Mouse (Mus musculus) MN1 (cell line): ENCODE measurements around the gene Shank1.
A peak's percentile ranks its signal among the peaks of the same experiment; 100 is the strongest.

Experiments
- DNase-seq: peaks from one replicate; pipeline ENCODE4 v3.0.0-alpha.2; 2016; ENCODE audit warnings: low spot score

Gene Shank1

DNA sequence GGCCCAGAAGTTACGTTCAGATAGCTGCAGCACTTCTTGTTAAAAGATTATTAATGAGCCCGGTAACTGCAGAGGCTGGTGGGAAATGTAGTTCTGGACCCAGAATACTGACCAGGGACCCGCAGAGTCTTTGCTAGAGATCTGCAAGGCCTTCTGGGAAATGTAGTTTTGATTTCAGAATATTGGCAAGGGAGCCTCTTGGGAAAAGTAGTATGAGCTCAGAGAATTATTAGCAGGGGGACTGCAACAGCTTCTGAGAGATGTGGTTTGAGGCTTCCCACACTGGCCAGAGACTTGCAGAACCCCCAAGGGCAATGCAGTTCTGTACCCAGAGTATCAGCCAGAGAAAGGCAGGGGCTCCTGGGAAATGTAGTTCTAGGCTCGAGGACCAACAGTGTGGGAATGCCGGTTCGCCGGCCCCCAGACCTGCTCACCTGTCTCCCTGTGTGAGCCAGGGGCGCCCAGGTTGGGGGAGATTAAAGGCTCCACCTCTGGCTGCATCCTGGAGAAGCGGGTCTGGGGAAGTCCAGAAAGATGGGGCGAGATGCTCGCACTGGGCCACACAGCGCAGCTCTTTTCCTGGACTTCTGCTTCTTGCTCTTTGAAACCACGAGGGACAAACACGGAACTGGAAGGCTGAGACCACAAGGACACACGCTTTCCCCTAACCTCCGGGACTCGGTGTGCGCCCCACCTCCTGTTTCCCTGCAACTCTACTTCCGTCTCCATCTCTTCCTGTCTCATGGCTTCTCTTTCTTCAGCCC lies 64.0 kb downstream of the Shank1 start:
- peak; percentile 81 for DNase-seq

- no peak for DNase-seq
These were observed 64.7 kb downstream of the Shank1 start for GRCm38 (mm10) chr7:44374756-44375155.

DNA sequence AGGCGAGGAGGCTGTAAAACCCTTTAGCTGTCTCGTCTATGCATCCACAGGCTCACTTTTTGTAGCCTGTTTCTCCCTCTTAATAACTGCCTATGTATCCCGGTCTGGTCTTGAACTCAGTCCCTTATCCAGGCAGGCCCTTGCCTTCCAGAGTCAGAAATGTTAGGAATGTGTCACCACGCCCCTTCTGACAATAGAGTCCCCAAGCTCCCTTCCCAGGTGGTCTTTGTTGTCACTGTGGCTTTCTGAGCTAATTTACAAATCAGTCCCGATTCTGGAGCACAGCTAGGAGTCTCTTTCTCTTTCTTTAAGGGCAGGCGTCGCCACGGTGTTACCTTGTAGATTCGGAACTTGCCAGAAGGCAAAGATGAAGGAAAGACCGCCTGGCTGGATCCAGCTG lies 65.2 kb downstream of the Shank1 start:
- no peak for DNase-seq

- no peak for DNase-seq
These were observed 65.7 kb downstream of the Shank1 start for GRCm38 (mm10) chr7:44375793-44376192.

DNA sequence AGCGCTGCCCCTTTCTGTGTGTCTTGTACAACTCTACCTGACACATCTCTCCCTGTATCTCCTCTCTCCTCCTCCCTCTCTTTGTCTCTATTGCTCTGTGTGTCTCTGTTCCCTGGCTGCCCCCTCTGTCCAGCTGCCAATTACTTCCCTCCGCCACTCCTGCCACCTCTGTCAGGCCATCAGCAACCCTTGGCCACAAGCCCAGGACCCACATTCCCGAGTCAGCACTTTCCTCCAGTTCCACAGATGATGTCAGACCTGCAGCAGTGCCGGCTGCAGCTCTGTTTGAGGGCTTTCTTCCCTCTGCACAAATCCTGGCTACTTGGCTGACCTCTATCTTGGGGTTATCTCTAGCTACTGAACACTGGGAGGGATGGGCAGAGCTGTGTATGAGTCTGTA lies 68.2 kb downstream of the Shank1 start:
- peak; percentile 64 for DNase-seq

GRCm38 (mm10) chr7:44382541-44382940 lies 72.5 kb downstream of the Shank1 start:
- DNase-seq, result peak; percentile 67

DNA sequence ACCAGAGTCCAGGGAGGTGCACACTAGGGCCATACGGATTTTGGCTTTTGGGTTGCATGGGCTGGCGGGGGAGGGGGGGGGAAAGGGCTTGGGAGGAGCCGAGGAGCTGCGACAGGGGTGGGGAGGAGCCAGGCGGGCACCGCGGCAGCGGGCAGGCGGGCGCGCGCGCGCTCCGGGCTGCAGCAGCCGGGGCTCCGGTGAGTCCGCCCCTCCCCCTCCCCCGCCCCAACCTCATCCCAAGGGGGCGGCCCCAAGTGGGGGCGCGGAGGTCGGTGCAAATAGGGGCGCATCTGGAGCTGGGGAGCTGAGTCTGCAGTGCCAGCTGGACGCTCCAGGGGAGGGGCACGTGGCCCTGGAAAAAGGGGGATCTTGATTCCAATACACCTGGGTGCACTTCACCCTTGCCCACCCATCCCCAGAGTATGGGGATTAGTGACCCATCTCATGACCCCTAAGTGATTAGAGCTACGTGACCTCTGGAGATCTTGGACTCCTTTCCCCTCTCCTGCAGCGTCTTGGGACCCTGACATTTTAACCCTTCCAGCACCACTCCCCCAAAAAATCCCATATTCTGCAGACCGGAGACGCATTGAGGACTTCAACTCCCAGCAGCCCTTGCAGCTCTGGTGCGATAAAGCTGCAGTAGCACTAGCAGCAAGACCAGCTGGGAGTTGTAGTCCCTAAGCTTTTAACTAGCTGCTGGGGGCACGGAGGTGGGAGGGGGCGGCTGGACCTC lies 74.1 kb downstream of the Shank1 start, which contains the start of gene Syt3:
TSS of gene Syt3 (plus strand) at position 123 of the 736 bp plus-strand sequence.
- DNase-seq, result peak; percentile 74

DNA sequence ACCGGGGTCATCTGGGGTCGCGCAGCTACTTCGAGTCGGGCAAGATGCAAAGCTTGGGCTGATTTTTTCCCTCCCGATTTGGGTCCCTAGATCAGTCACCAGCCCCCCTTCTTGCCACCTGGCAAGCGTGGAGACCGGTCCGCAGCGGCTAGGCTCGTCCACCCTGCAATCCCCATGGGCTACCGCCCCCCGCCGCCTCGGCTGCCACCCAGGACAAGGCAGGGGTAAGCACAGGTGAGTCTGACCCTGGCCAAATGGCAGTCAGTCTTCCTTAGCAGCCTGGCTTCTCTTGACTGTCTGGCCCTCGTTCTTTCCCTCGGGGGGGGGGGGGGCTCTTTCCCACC lies 74.6 kb downstream of the Shank1 start:
- no peak for DNase-seq

GRCm38 (mm10) chr7:44385720-44386119 lies 75.7 kb downstream of the Shank1 start, which contains the start of gene 1700008O03Rik:
Gene 1700008O03Rik, minus strand, starts transcription at chr7:44385820.
- no peak for DNase-seq

DNA sequence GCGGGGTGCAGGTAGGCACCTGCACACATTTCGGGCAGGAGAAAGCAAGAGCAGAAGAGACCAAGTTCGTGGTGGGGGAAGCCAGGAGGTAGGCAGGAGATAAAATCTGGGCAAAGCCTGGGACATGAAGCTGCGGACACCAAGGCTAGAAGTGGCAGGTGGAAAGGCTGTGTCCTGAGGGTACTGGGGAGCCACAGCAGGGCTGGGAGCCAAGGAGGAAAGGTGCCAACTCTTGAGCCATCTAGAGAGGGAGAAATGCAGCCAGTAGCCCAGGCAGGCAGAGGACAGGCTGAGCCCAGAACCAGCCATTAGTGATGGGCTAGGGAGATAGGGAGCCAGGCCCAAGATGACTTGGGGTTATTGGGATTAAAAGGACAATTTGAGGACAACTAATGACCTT lies 81.8 kb downstream of the Shank1 start:
- no peak for DNase-seq

DNA sequence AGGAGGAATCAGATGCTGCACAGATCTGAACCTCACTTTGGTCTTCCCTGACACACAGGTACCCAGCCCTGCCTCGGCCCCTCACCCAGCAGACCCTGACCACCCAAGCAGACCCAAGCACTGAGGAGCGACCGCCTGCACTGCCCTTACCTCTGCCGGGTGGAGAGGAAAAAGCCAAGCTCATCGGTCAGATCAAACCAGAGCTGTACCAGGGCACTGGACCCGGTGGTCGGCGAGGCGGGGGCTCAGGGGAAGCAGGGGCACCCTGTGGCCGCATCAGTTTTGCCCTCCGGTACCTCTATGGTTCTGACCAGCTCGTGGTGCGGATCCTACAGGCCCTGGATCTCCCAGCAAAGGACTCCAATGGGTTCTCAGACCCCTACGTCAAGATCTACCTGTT lies 82.3 kb downstream of the Shank1 start:
- DNase-seq, result no peak

DNA sequence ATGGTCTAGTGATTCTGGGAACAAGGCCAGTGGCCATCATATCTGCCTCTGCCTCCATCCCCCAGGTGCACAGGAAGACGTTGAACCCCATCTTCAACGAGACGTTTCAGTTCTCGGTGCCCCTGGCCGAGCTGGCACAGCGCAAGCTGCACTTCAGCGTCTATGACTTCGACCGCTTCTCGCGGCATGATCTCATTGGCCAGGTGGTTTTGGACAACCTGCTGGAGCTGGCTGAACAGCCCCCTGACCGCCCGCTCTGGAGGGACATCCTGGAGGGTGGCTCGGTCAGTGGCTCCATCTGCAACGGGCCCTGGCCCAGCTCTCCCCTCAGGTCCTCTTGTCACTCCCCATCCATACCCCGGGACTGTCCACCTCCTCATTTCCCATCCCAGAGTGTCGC lies 83.2 kb downstream of the Shank1 start:
- no peak for DNase-seq

- peak; percentile 89 for DNase-seq
These were observed 88.5 kb downstream of the Shank1 start for GRCm38 (mm10) chr7:44398570-44398969.

- no peak for DNase-seq
These were observed 91.6 kb downstream of the Shank1 start for GRCm38 (mm10) chr7:44401673-44402072.

DNA sequence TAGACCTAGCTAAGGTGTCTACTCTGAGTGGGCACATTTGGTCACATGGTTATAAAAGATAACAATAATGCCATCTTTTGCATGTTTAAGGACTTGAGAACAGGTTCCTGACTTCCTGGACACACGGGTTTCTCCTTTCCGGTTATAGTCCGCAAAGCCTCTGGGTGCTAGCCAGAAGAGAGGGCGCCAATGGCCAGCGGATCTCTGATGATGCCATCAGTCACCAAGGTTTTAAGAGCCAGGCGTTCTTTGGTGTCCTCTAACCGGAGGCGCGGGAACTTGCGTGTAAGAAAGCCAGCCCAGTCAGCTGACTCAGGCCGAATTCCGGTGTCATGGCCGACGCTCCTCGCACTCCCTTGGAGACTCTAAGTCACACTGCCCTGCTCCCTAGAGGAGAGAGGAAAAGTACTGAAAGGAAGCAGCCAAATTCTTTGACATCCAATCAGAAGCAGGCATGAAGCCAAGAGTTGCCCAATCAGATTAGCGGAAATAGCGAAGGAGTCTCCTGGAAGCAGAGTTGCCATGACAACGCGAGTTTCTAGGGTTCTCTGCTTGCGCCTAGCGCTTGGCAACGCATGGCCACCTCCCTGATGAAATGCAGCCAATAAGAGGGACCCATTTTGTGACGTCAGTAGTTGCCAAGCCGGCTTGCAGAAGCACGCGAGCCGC lies 95.4 kb downstream of the Shank1 start:
- DNase-seq, result peak; percentile 99

DNA sequence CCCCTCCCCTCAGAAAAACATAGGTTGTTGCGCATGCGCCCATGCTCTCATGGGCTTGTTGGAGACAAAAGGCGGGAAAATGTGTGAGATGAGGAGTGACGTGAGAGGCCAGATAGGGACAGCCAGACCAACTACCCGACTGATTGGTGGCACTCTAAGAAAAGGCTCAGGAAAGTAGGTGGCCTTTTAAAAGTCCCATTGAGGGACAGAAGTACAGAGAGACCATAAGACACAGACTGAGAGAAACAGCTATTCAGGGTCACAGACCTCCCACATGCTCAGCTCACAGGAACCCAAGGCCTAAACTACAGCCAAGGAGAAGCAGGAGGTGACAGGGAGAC lies 95.9 kb downstream of the Shank1 start:
- DNase-seq, result no peak
